Mouse (Mus musculus) intestine, postnatal 0 days (tissue): Measurements from ENCODE around the gene Akap8. TPM values are rescaled to one million over a fixed set of nuclear protein-coding genes. Genes with fewer than 3 reads are reported as not detected.

Experiments
- ATAC-seq: fragments of 200-750 bp; cut with Nextera tagmentation; 2 replicates; pipeline ENCODE4 v1.8.0; 2017; ENCODE audit warnings: mild to moderate bottlenecking, moderate TSS enrichment, moderate library complexity
- H3K27ac ChIP-seq: fragments of 300-500 bp; sonication (generic); 2 replicates; pipeline ENCODE4 v1.5.1; 2014; ENCODE audit warnings: mild to moderate bottlenecking, low read depth, low read length, moderate library complexity
- H3K27me3 ChIP-seq: fragments of 300-500 bp; sonication (generic); replicated peaks from 2 replicates; pipeline ENCODE4 v1.6.1; 2014; ENCODE audit warnings: low read length, mixed read lengths; ENCODE audit not compliant: control insufficient read depth, insufficient read depth
- H3K36me3 ChIP-seq: fragments of 300-500 bp; sonication (generic); 2 replicates; pipeline ENCODE4 v1.6.1; 2014; ENCODE audit warnings: mild to moderate bottlenecking, moderate library complexity; ENCODE audit not compliant: control insufficient read depth, insufficient read depth
- H3K4me1 ChIP-seq: fragments of 300-500 bp; sonication (generic); replicated peaks from 2 replicates; pipeline ENCODE4 v1.6.1; 2014; ENCODE audit warnings: antibody characterized with exemption, low read length, mixed read lengths; ENCODE audit not compliant: control insufficient read depth, insufficient read depth
- H3K4me2 ChIP-seq: fragments of 300-500 bp; sonication (generic); replicated peaks from 2 replicates; pipeline ENCODE4 v1.6.1; 2014; ENCODE audit warnings: low read depth, mild to moderate bottlenecking, moderate library complexity
- H3K4me3 ChIP-seq: fragments of 300-500 bp; sonication (generic); 2 replicates; pipeline ENCODE4 v1.5.1; 2014; ENCODE audit warnings: low read depth, low read length
- H3K9ac ChIP-seq: fragments of 300-500 bp; sonication (generic); 2 replicates; pipeline ENCODE4 v1.6.1; 2014; ENCODE audit warnings: mild to moderate bottlenecking, low read depth, low read length
- H3K9me3 ChIP-seq: fragments of 300-500 bp; sonication (generic); 2 replicates; pipeline ENCODE4 v1.6.1; 2016; ENCODE audit warnings: mixed run types; ENCODE audit not compliant: control insufficient read depth
- CTCF ChIP-seq: sonication (generic); IDR thresholded peaks from 2 replicates; pipeline ENCODE4 v1.5.1; 2016; ENCODE audit warnings: low read depth, mild to moderate bottlenecking, control low read depth, antibody characterized with exemption, moderate library complexity
- WGBS: fragments of 180-500 bp; shearing (Covaris S2); extraction: QIAGEN DNeasy Blood & Tissue Kit; methylation state at CpG from one replicate; pipeline ENCODE4 v1.1.7; 2014; 5-methylcytosine and 5-hydroxymethylcytosine counted together
- polyA plus RNA-seq: library from polyadenylated mRNA; unstranded; fragments of >200 nt; fragmentation: Nextera tagmentation; extraction: Ambion mirVana; gene quantifications from 2 replicates; pipeline ENCODE4 v1.2.1, GENCODE M21; 2015

Gene Akap8
- polyA plus RNA-seq, 1 experiment from 2014 or later, result 18.3 TPM

DNA sequence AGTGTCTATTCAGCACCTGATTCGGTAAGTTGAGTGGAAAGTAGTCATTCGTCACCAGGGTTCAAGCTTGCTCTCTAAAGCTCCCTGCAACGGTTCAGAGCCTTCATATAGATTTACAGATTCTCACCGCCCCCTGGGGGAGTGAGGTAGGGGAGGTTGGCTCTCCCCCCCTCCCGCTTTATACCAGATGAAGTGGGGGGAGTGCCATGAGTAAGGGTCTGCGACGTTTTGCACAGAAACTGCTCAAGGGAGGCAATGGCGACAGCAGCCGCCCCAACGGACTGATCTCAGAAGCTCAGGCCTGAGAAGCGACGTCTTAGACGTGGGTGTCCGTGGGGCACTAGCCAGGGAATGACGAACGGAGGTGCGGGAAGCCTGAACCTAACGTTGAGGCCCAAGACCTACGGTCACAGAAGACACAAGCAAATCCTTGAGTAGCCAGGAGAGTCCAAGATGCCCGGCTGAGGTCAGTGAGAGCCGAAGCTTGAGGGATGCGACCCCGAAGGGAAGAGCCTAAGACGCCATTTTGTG is 28.9 kb upstream of the Akap8 start:
- Histone ChIP-seq H3K27me3 (no peaks in the 10 kb centered on the region), H3K36me3 (peaks cover 15% of the 10 kb centered on the region), H3K4me3 (peak overlapping the region; percentile 67), H3K9ac (peak overlapping the region; percentile 61), H3K4me2 (peak overlapping the region; percentile 86), H3K4me1 (no peaks in the 10 kb centered on the region), H3K27ac (peak overlapping the region; percentile 51), H3K9me3 (no peaks in the 10 kb centered on the region)
- no peak for TF ChIP-seq CTCF
- under 1% methylated on average over 24 of the region's 24 CpGs for WGBS
- peak; percentile 15; the same call in 1 of the 2 replicates for ATAC-seq

GRCm38 (mm10) chr17:32349037-32349732 is 28.1 kb upstream of the Akap8 start:
- peak overlapping the region; percentile 86 for H3K4me2 ChIP-seq
- H3K9me3 ChIP-seq, result no peaks in the 10 kb centered on the region
- H3K9ac ChIP-seq, result peak overlapping the region; percentile 61
- H3K27me3 ChIP-seq, result no peaks in the 10 kb centered on the region
- peak overlapping the region; percentile 30; the same call in 1 of the 2 replicates for H3K27ac ChIP-seq
- peak; percentile 96 for TF ChIP-seq CTCF
- no peak for ATAC-seq
- peak overlapping the region; percentile 67 for H3K4me3 ChIP-seq
- no peaks in the 10 kb centered on the region for H3K4me1 ChIP-seq
- peaks cover 15% of the 10 kb centered on the region; the same call in 1 of the 2 replicates for H3K36me3 ChIP-seq
- 7% methylated on average over 4 of the region's 4 CpGs for WGBS

DNA sequence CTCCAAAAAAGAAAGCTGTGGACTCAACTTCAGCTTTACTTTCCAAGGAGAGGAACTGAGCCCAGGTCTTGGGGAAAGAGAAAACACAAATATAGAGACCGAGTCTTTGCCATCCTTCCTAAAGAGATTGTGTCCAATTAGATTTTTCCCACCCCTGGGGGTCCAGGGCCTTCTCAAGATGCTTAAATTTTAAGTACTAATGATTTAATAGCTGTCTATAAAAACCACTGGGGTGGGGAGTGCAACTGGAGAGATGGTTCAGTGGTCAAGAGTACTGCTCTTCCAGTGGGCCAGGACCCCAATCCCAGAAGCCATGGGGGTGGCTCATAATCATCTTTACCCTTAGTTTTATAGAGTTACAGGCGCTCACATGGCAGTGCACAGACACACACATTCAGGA is 27.4 kb upstream of the Akap8 start:
- Histone ChIP-seq H3K9ac (no peak overlapping the region), H3K4me3 (no peak overlapping the region), H3K4me2 (peak overlapping the region; percentile 86; the same call in 1 of the 2 replicates), H3K27me3 (no peaks in the 10 kb centered on the region), H3K9me3 (no peaks in the 10 kb centered on the region), H3K27ac (no peak overlapping the region), H3K36me3 (peaks cover 16% of the 10 kb centered on the region; the same call in 1 of the 2 replicates), H3K4me1 (no peaks in the 10 kb centered on the region)
- 85% methylated on average over 2 of the region's 2 CpGs for WGBS
- no peak for ATAC-seq
- no peak for TF ChIP-seq CTCF

DNA sequence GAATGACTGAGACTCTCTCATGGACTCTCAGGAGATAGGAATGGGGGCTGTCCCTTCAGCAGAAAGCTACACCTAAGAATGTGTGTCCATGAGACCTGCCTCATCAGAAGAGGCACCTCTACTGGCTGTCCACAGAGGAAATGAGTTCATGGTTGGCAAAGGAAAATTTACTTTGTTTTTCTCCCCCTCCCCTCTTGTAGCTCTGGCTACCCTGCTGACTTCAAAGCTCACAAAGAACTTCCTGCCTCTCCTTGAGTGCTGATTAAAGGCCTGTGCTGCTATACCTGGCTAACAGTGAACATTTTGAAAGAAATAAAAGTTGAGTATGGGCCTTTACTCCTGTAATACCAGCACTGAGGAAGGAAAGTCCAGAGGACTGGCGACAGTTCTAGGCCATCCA is 20.1 kb upstream of the Akap8 start:
- 87% methylated on average over 1 of the region's 1 CpGs for WGBS
- Histone ChIP-seq H3K9me3 (no peaks in the 10 kb centered on the region), H3K4me3 (no peak overlapping the region), H3K36me3 (peaks cover 43% of the 10 kb centered on the region), H3K4me2 (no peak overlapping the region), H3K9ac (no peak overlapping the region), H3K27me3 (no peaks in the 10 kb centered on the region), H3K4me1 (no peaks in the 10 kb centered on the region), H3K27ac (no peak overlapping the region)
- ATAC-seq, result no peak
- TF ChIP-seq CTCF, result no peak

- H3K27me3 ChIP-seq, result no peaks in the 10 kb centered on the region
- H3K9ac ChIP-seq, result no peak overlapping the region
- 65% methylated on average over 1 of the region's 1 CpGs for WGBS
- H3K9me3 ChIP-seq, result no peaks in the 10 kb centered on the region
- H3K4me2 ChIP-seq, result no peak overlapping the region
- TF ChIP-seq CTCF, result no peak
- ATAC-seq, result peak; percentile 31; the same call in 1 of the 2 replicates
- no peak overlapping the region for H3K27ac ChIP-seq
- H3K36me3 ChIP-seq, result peaks cover 53% of the 10 kb centered on the region
- no peak overlapping the region for H3K4me3 ChIP-seq
- H3K4me1 ChIP-seq, result no peaks in the 10 kb centered on the region
These were observed 19.1 kb upstream of the Akap8 start for GRCm38 (mm10) chr17:32340110-32340509.

DNA sequence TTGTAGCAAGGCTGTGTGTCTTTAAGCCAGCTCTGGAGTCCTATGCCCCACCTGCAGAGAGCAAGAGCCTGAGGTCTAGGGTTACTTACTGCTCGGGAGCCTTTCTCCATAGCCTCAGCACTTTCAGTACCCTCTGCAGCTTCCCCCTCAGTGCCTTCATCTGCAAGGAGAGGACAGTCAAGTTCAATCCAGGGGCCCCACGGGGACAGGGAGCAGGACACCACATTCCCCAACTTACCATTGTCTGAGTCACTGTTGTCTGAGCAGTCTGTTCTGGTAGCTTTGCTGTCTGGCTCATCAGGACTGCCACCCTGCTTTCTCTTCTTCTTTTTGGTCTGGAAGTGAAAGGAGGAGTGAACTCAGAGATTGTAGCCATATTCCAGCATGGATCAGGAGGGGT is 14.8 kb upstream of the Akap8 start:
- H3K36me3 ChIP-seq, result peaks cover 76% of the 10 kb centered on the region
- H3K27ac ChIP-seq, result no peak overlapping the region
- no peak for ATAC-seq
- H3K4me2 ChIP-seq, result no peak overlapping the region
- no peak overlapping the region for H3K4me3 ChIP-seq
- no peak for TF ChIP-seq CTCF
- no peak overlapping the region for H3K9ac ChIP-seq
- 92% methylated on average over 2 of the region's 2 CpGs for WGBS
- H3K9me3 ChIP-seq, result no peaks in the 10 kb centered on the region
- H3K4me1 ChIP-seq, result no peaks in the 10 kb centered on the region
- H3K27me3 ChIP-seq, result no peaks in the 10 kb centered on the region
